Mouse (Mus musculus) liver, adult 2 months (tissue): Measurements from ENCODE around the gene Rabl6.
A peak's percentile ranks its signal among the peaks of the same experiment; 100 is the strongest.

ENCODE experiments used
- CTCF ChIP-seq: fragments of 200-500 bp; IDR thresholded peaks from 2 replicates; pipeline ENCODE4 v1.5.1; 2011; ENCODE audit warnings: low read depth, low read length, control low read depth
- POLR2A ChIP-seq: fragments of 200-500 bp; IDR thresholded peaks from 2 replicates; pipeline ENCODE4 v1.6.1; 2011; ENCODE audit warnings: low read length, control low read depth; ENCODE audit not compliant: insufficient read depth; ENCODE audit errors: extremely low read depth

GRCm38 (mm10) chr2:25621229-25622200, 13.2 kb upstream of the Rabl6 start, which contains the start of gene Tmem141:
- peak; percentile 89 for TF ChIP-seq CTCF
- TF ChIP-seq POLR2A = peak; percentile 74
